Mouse (Mus musculus) neural tube, embryonic 12.5 days (tissue): ENCODE measurements around the gene 4931414P19Rik. TPM values are rescaled to one million over a fixed set of nuclear protein-coding genes. Genes with fewer than 3 reads are reported as not detected.

Experiments
- ATAC-seq: fragments of 200-750 bp; cut with Nextera tagmentation; 2 replicates; pipeline ENCODE4 v1.8.0; 2017; ENCODE audit warnings: low read depth, mild to moderate bottlenecking, moderate TSS enrichment, moderate library complexity; ENCODE audit not compliant: low FRiP score
- H3K27ac ChIP-seq: fragments of 300-500 bp; sonication (generic); 2 replicates; pipeline ENCODE4 v1.5.1; 2016
- H3K27me3 ChIP-seq: fragments of 300-500 bp; sonication (generic); replicated peaks from 2 replicates; pipeline ENCODE4 v1.6.1; 2016; ENCODE audit warnings: mild to moderate bottlenecking
- H3K36me3 ChIP-seq: fragments of 300-500 bp; sonication (generic); 2 replicates; pipeline ENCODE4 v1.6.1; 2016; ENCODE audit warnings: mild to moderate bottlenecking
- H3K4me1 ChIP-seq: fragments of 300-500 bp; sonication (generic); 2 replicates; pipeline ENCODE4 v1.6.1; 2016
- H3K4me2 ChIP-seq: fragments of 300-500 bp; sonication (generic); replicated peaks from 2 replicates; pipeline ENCODE4 v1.6.1; 2016; ENCODE audit warnings: mild to moderate bottlenecking
- H3K4me3 ChIP-seq: fragments of 300-500 bp; sonication (generic); 2 replicates; pipeline ENCODE4 v1.5.1; 2016
- H3K9ac ChIP-seq: fragments of 300-500 bp; sonication (generic); 2 replicates; pipeline ENCODE4 v1.6.1; 2016; ENCODE audit warnings: mild to moderate bottlenecking
- H3K9me3 ChIP-seq: fragments of 300-500 bp; sonication (generic); 2 replicates; pipeline ENCODE4 v1.6.1; 2016; ENCODE audit warnings: mild to moderate bottlenecking
- WGBS: fragments of 180-500 bp; shearing (Covaris S2); methylation state at CpG from one replicate; pipeline ENCODE4 v1.1.7; 2016; 5-methylcytosine and 5-hydroxymethylcytosine counted together
- polyA plus RNA-seq: library from polyadenylated mRNA; unstranded; fragments of >200 nt; fragmentation: Nextera tagmentation; extraction: Ambion mirVana; gene quantifications from 2 replicates; pipeline ENCODE4 v1.2.1, GENCODE M21; 2016

The 4931414P19Rik gene
- polyA plus RNA-seq, 1 experiment from 2014 or later: 8.6 TPM

GRCm38 (mm10) chr14:54577089-54577982, 28.5 kb downstream of the 4931414P19Rik start, which contains the start of gene Ajuba:
Gene Ajuba (minus strand): TSS chr14:54577558.
- Histone ChIP-seq H3K9ac (peak within 1 kb of the TSS; percentile 90), H3K4me3 (peak within 1 kb of the TSS; percentile 72), H3K27ac (peak within 1 kb of the TSS; percentile 62), H3K9me3 (no peaks in the 10 kb centered on the region), H3K27me3 (peaks cover 12% of the 10 kb centered on the region; the same call in 1 of the 2 replicates), H3K4me2 (peak within 1 kb of the TSS; percentile 75), H3K4me1 (peaks cover 59% of the 10 kb centered on the region), H3K36me3 (no peaks in the 10 kb centered on the region)
- WGBS: 1% methylated on average over 66 of the region's 66 CpGs
- peak; percentile 51 for ATAC-seq

GRCm38 (mm10) chr14:54576241-54577088, 29.3 kb downstream of the 4931414P19Rik start:
- Histone ChIP-seq H3K27me3 (peaks cover 12% of the 10 kb centered on the region; the same call in 1 of the 2 replicates), H3K9ac (peak overlapping the region; percentile 90), H3K9me3 (no peaks in the 10 kb centered on the region), H3K27ac (peak overlapping the region; percentile 62), H3K4me1 (peaks cover 62% of the 10 kb centered on the region), H3K36me3 (peaks cover 3% of the 10 kb centered on the region), H3K4me3 (peak overlapping the region; percentile 72), H3K4me2 (peak overlapping the region; percentile 75)
- ATAC-seq: peak; percentile 8
- under 1% methylated on average over 84 of the region's 84 CpGs for WGBS

GRCm38 (mm10) chr14:54575631-54576030, 30.2 kb downstream of the 4931414P19Rik start:
- no peak overlapping the region for H3K27ac ChIP-seq
- no peaks in the 10 kb centered on the region for H3K9me3 ChIP-seq
- H3K9ac ChIP-seq: peak overlapping the region; percentile 90
- peaks cover 12% of the 10 kb centered on the region; the same call in 1 of the 2 replicates for H3K27me3 ChIP-seq
- H3K36me3 ChIP-seq: peaks cover 10% of the 10 kb centered on the region
- peaks cover 65% of the 10 kb centered on the region for H3K4me1 ChIP-seq
- peak overlapping the region; percentile 72 for H3K4me3 ChIP-seq
- peak overlapping the region; percentile 75 for H3K4me2 ChIP-seq
- WGBS: under 1% methylated on average over 39 of the region's 39 CpGs
- ATAC-seq: no peak

GRCm38 (mm10) chr14:54575031-54575430, 30.8 kb downstream of the 4931414P19Rik start:
- WGBS: 2% methylated on average over 8 of the region's 8 CpGs

GRCm38 (mm10) chr14:54574253-54574652, 31.5 kb downstream of the 4931414P19Rik start:
- ATAC-seq: no peak
- Histone ChIP-seq H3K9ac (peak overlapping the region; percentile 90), H3K9me3 (no peaks in the 10 kb centered on the region), H3K27me3 (peaks cover 12% of the 10 kb centered on the region; the same call in 1 of the 2 replicates), H3K4me1 (peaks cover 73% of the 10 kb centered on the region), H3K36me3 (peaks cover 18% of the 10 kb centered on the region), H3K4me3 (peak overlapping the region; percentile 72), H3K27ac (no peak overlapping the region), H3K4me2 (peak overlapping the region; percentile 75)
- WGBS: 12% methylated on average over 4 of the region's 4 CpGs

More at GRCm38 (mm10) chr14:54575031-54575430, 30.8 kb downstream of the 4931414P19Rik start:
- Histone ChIP-seq H3K36me3 (peaks cover 15% of the 10 kb centered on the region), H3K27me3 (peaks cover 12% of the 10 kb centered on the region; the same call in 1 of the 2 replicates), H3K9ac (peak overlapping the region; percentile 90), H3K9me3 (no peaks in the 10 kb centered on the region), H3K4me3 (peak overlapping the region; percentile 72), H3K27ac (no peak overlapping the region), H3K4me2 (peak overlapping the region; percentile 75), H3K4me1 (peaks cover 66% of the 10 kb centered on the region)
- ATAC-seq: no peak

- H3K4me3 ChIP-seq: peak overlapping the region; percentile 72; the same call in 1 of the 2 replicates
- H3K9ac ChIP-seq: peak overlapping the region; percentile 30; the same call in 1 of the 2 replicates
- peaks cover 27% of the 10 kb centered on the region for H3K36me3 ChIP-seq
- H3K27me3 ChIP-seq: peaks cover 12% of the 10 kb centered on the region; the same call in 1 of the 2 replicates
- no peaks in the 10 kb centered on the region for H3K9me3 ChIP-seq
- peak overlapping the region; percentile 75 for H3K4me2 ChIP-seq
- WGBS: 7% methylated on average over 14 of the region's 14 CpGs
- H3K27ac ChIP-seq: no peak overlapping the region
- H3K4me1 ChIP-seq: peaks cover 68% of the 10 kb centered on the region
- peak; percentile 21; the same call in 1 of the 2 replicates for ATAC-seq
Measured at GRCm38 (mm10) chr14:54572790-54573736, 32.7 kb downstream of the 4931414P19Rik start.

- Histone ChIP-seq H3K27ac (no peak overlapping the region), H3K9me3 (no peaks in the 10 kb centered on the region), H3K4me2 (peak overlapping the region; percentile 75; the same call in 1 of the 2 replicates), H3K36me3 (peaks cover 35% of the 10 kb centered on the region), H3K9ac (no peak overlapping the region), H3K4me1 (peaks cover 61% of the 10 kb centered on the region), H3K27me3 (peaks cover 10% of the 10 kb centered on the region; the same call in 1 of the 2 replicates), H3K4me3 (no peak overlapping the region)
- 67% methylated on average over 4 of the region's 4 CpGs for WGBS
- ATAC-seq: no peak
Measured at GRCm38 (mm10) chr14:54572122-54572521, 33.7 kb downstream of the 4931414P19Rik start.

- Histone ChIP-seq H3K36me3 (peaks cover 35% of the 10 kb centered on the region), H3K27me3 (no peaks in the 10 kb centered on the region), H3K27ac (no peak overlapping the region), H3K4me2 (no peak overlapping the region), H3K4me1 (peaks cover 38% of the 10 kb centered on the region), H3K4me3 (no peak overlapping the region), H3K9me3 (no peaks in the 10 kb centered on the region), H3K9ac (no peak overlapping the region)
- no peak for ATAC-seq
- WGBS: 72% methylated on average over 17 of the region's 17 CpGs
Measured at GRCm38 (mm10) chr14:54569451-54570392, 36.1 kb downstream of the 4931414P19Rik start.

- WGBS: 75% methylated on average over 15 of the region's 15 CpGs
- H3K27ac ChIP-seq: no peak overlapping the region
- no peak for ATAC-seq
- no peak overlapping the region for H3K4me2 ChIP-seq
- peaks cover 30% of the 10 kb centered on the region for H3K4me1 ChIP-seq
- no peaks in the 10 kb centered on the region for H3K27me3 ChIP-seq
- no peak overlapping the region for H3K4me3 ChIP-seq
- H3K9ac ChIP-seq: no peak overlapping the region
- H3K9me3 ChIP-seq: no peaks in the 10 kb centered on the region
- H3K36me3 ChIP-seq: peaks cover 35% of the 10 kb centered on the region
Measured at GRCm38 (mm10) chr14:54568694-54569414, 36.9 kb downstream of the 4931414P19Rik start.
